Mouse (Mus musculus): ENCODE measurements around the gene Tbc1d13.
"Not testable (repeated sequence)": the region's sequence is repeated elsewhere in the genome, so short reads cannot be mapped to it uniquely, and the experiment has no call there.

The Tbc1d13 gene

GRCm38 (mm10) chr2:30130156-30130555, 3.4 kb upstream of the Tbc1d13 start:
- no peak for DNase-seq (ENCODE audit: low spot score)

GRCm38 (mm10) chr2:30131240-30131639, 2.3 kb upstream of the Tbc1d13 start:
- DNase-seq (ENCODE audit: low spot score): not testable (repeated sequence)

- DNase-seq (ENCODE audit: low spot score): no peak
These were observed 539 bp upstream of the Tbc1d13 start for GRCm38 (mm10) chr2:30132801-30133612.

- DNase-seq (ENCODE audit: low spot score): no peak
These were observed 799 bp downstream of the Tbc1d13 start for GRCm38 (mm10) chr2:30134378-30134711.

- no peak for DNase-seq (ENCODE audit: low spot score)
These were observed 1.5 kb downstream of the Tbc1d13 start for GRCm38 (mm10) chr2:30134928-30135620.

- no peak for DNase-seq (ENCODE audit: low spot score)
These were observed 2.9 kb downstream of the Tbc1d13 start for GRCm38 (mm10) chr2:30136458-30136857.

GRCm38 (mm10) chr2:30140021-30140420, 6.5 kb downstream of the Tbc1d13 start:
- DNase-seq (ENCODE audit: low spot score): not testable (repeated sequence)

GRCm38 (mm10) chr2:30144436-30144835, 10.9 kb downstream of the Tbc1d13 start:
- no peak for DNase-seq (ENCODE audit: low spot score)

GRCm38 (mm10) chr2:30147466-30147865, 13.9 kb downstream of the Tbc1d13 start:
- no peak for DNase-seq (ENCODE audit: low spot score)

- no peak for DNase-seq (ENCODE audit: low spot score)
These were observed 18.3 kb downstream of the Tbc1d13 start for GRCm38 (mm10) chr2:30151840-30152239.

- no peak for DNase-seq (ENCODE audit: low spot score)
These were observed 19.1 kb downstream of the Tbc1d13 start for GRCm38 (mm10) chr2:30152616-30153015.

GRCm38 (mm10) chr2:30159871-30160270, 26.3 kb downstream of the Tbc1d13 start:
- DNase-seq (ENCODE audit: low spot score): not testable (repeated sequence)

GRCm38 (mm10) chr2:30161809-30162208, 28.3 kb downstream of the Tbc1d13 start:
- no peak for DNase-seq (ENCODE audit: low spot score)

GRCm38 (mm10) chr2:30164340-30164932, 30.9 kb downstream of the Tbc1d13 start:
- DNase-seq (ENCODE audit: low spot score): no peak

GRCm38 (mm10) chr2:30166677-30167076, 33.1 kb downstream of the Tbc1d13 start:
- DNase-seq (ENCODE audit: low spot score): no peak

GRCm38 (mm10) chr2:30171371-30171996, 37.9 kb downstream of the Tbc1d13 start, which contains the start of gene Endog:
Endog (plus strand) TSS chr2:30171493.
- peak; percentile 75 for DNase-seq (ENCODE audit: low spot score)

GRCm38 (mm10) chr2:30171997-30172382, 38.4 kb downstream of the Tbc1d13 start:
- no peak for DNase-seq (ENCODE audit: low spot score)

GRCm38 (mm10) chr2:30173541-30174240, 40.1 kb downstream of the Tbc1d13 start:
- DNase-seq (ENCODE audit: low spot score): no peak

GRCm38 (mm10) chr2:30175897-30176296, 42.4 kb downstream of the Tbc1d13 start:
- DNase-seq (ENCODE audit: low spot score): no peak

- no peak for DNase-seq (ENCODE audit: low spot score)
These were observed 43.0 kb downstream of the Tbc1d13 start for GRCm38 (mm10) chr2:30176561-30176960.

- DNase-seq (ENCODE audit: low spot score): peak; percentile 80
These were observed 44.4 kb downstream of the Tbc1d13 start, which contains the start of gene Spout1 for GRCm38 (mm10) chr2:30177700-30178675. Spout1 (minus strand) TSS chr2:30178459.

Measured in layer of hippocampus, adult 9-10 months (tissue).